Mouse (Mus musculus) liver, postnatal 0 days (tissue): Measurements from ENCODE around the gene Serpine3. TPM values are rescaled to one million over a fixed set of nuclear protein-coding genes. Genes with fewer than 3 reads are reported as not detected.

Experiments
- ATAC-seq: fragments of 200-750 bp; cut with Nextera tagmentation; 2 replicates; pipeline ENCODE4 v1.8.0; 2017; ENCODE audit warnings: mild to moderate bottlenecking, moderate library complexity
- DNase-seq: peaks from one replicate; pipeline ENCODE4 v3.0.0-alpha.2; 2016
- H3K27ac ChIP-seq: fragments of 300-500 bp; sonication (generic); 2 replicates; pipeline ENCODE4 v1.5.1; 2014; ENCODE audit warnings: antibody characterized with exemption, moderate library complexity, mild to moderate bottlenecking, low read depth
- H3K27me3 ChIP-seq: fragments of 300-500 bp; sonication (generic); 2 replicates; pipeline ENCODE4 v1.6.1; 2014; ENCODE audit warnings: low read length, control low read depth, mixed read lengths; ENCODE audit not compliant: insufficient read depth
- H3K36me3 ChIP-seq: fragments of 300-500 bp; sonication (generic); replicated peaks from 2 replicates; pipeline ENCODE4 v1.6.1; 2014; ENCODE audit warnings: mild to moderate bottlenecking, control low read depth, low read length, moderate library complexity, mixed read lengths; ENCODE audit not compliant: insufficient read depth
- H3K4me1 ChIP-seq: fragments of 300-500 bp; sonication (generic); 2 replicates; pipeline ENCODE4 v1.6.1; 2014; ENCODE audit warnings: antibody characterized with exemption, mild to moderate bottlenecking, control low read depth; ENCODE audit not compliant: insufficient read depth
- H3K4me2 ChIP-seq: fragments of 300-500 bp; sonication (generic); 2 replicates; pipeline ENCODE4 v1.6.1; 2014; ENCODE audit warnings: low read depth, mild to moderate bottlenecking, low read length, moderate library complexity, mixed read lengths
- H3K4me3 ChIP-seq: fragments of 300-500 bp; sonication (generic); 2 replicates; pipeline ENCODE4 v1.5.1; 2014; ENCODE audit warnings: low read depth, low read length
- H3K9ac ChIP-seq: fragments of 300-500 bp; sonication (generic); replicated peaks from 2 replicates; pipeline ENCODE4 v1.6.1; 2014; ENCODE audit warnings: mild to moderate bottlenecking, moderate library complexity
- H3K9me3 ChIP-seq: fragments of 300-500 bp; sonication (generic); 2 replicates; pipeline ENCODE4 v1.6.1; 2016; ENCODE audit warnings: mild to moderate bottlenecking, control low read depth, low read length, mixed read lengths
- CTCF ChIP-seq: sonication (generic); IDR thresholded peaks from 2 replicates; pipeline ENCODE4 v1.5.1; 2016; ENCODE audit warnings: antibody characterized with exemption, low read depth
- EP300 ChIP-seq: IDR thresholded peaks from 2 replicates; pipeline ENCODE4 v1.6.1; 2016; ENCODE audit warnings: antibody characterized with exemption, low read depth, mild to moderate bottlenecking
- WGBS: fragments of 180-500 bp; shearing (Covaris S2); extraction: QIAGEN DNeasy Blood & Tissue Kit; methylation state at CpG from one replicate; pipeline ENCODE4 v1.1.7; 2014; ENCODE audit not compliant: insufficient replicate concordance; 5-methylcytosine and 5-hydroxymethylcytosine counted together
- polyA plus RNA-seq: library from polyadenylated mRNA; unstranded; fragments of >200 nt; fragmentation: Nextera tagmentation; extraction: Ambion mirVana; gene quantifications from 2 replicates; pipeline ENCODE4 v1.2.1, GENCODE M21; 2015

The Serpine3 gene
- polyA plus RNA-seq, 1 experiment from 2014 or later, result not detected

DNA sequence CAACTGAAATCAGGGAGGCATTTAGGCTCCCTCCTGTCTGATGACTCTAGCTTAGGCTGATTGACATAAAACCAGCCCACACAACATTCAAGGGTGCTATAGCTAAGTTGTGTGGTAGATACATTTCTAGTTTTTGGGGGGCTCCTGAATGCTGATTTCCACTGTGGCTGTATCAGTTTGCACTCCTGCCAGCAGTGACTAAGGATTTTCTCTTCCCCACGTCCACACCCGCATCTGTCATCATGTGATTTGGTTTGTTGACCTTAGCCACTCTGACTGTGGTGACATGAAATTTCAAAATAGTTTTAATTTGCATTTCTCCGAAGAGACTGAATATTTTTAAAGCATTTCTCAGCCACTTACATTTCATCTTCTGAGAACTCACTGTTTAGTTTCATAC is 6.0 kb upstream of the Serpine3 start:
- no peak for TF ChIP-seq CTCF
- no peak for TF ChIP-seq EP300
- H3K36me3 ChIP-seq, result no peaks in the 10 kb centered on the region
- H3K9me3 ChIP-seq, result no peaks in the 10 kb centered on the region
- H3K4me1 ChIP-seq, result no peaks in the 10 kb centered on the region; the same call in 1 of the 2 replicates
- H3K27me3 ChIP-seq, result no peaks in the 10 kb centered on the region
- H3K27ac ChIP-seq, result no peak overlapping the region
- no peak overlapping the region for H3K4me2 ChIP-seq
- H3K4me3 ChIP-seq, result no peak overlapping the region
- no peak overlapping the region for H3K9ac ChIP-seq
- DNase-seq (no peak), ATAC-seq (no peak)
- WGBS, result 42% methylated on average over 3 of the region's 3 CpGs

DNA sequence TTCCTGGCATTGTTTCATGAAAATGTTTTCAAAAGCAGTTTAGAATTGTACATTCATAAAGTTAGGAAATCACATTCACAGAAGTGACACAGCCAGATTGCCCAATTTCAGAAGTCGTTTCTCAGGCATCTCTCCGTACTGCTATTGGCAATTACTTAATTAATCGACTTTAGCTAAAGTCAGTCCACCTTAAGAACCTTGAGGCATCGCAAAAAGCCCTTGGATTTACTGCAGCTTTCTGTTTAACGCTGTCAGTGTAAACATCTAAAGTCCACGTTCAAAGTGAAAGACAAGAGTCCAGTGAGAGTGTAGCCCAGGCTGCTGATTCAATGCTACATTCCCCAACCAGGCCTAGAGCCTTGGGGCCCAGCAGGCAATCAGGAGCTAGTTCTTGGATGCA is 1.1 kb upstream of the Serpine3 start:
- no peak overlapping the region for H3K4me2 ChIP-seq

DNA sequence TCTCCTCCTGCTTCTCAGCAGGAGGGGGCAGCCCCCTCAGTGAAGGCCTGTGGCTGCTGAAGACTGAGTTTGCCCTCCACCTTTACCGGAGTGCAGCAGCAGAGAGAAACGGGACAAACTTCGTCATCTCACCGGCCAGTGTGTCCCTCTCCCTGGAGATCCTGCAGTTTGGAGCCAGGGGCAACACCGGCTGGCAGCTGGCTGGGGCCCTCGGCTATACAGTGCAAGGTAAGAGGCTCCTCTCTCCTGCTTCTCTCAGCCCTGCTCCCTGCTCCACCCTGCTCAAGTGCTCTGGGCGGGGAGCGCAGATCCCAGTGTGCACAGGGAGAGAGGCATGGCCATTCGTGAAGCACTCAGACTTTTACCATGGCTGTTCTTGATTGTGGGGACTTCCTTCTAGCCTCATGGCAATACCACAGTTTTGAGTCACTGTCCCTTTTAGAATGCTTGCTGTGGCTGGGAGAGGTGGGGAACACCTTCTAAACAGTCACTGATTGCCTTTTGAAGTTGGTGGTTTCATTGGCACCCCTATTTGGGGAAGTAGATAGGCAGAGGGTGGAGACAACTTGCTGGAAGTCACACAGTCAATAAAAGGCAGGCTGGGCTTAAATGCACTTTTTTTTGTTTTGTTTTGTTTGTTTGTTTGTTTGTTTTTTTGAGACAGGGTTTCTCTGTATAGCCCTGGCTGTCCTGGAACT is 1.7 kb downstream of the Serpine3 start:
- ATAC-seq (no peak), DNase-seq (no peak)
- 65% methylated on average over 9 of the region's 9 CpGs for WGBS
- Histone ChIP-seq H3K4me2 (no peak overlapping the region), H3K4me1 (no peaks in the 10 kb centered on the region; the same call in 1 of the 2 replicates), H3K4me3 (no peak overlapping the region), H3K9me3 (no peaks in the 10 kb centered on the region), H3K27me3 (no peaks in the 10 kb centered on the region), H3K36me3 (no peaks in the 10 kb centered on the region), H3K27ac (no peak overlapping the region), H3K9ac (no peak overlapping the region)
- TF ChIP-seq EP300 (no peak), CTCF (no peak)

More for the DNA sequence above, 1.1 kb upstream of the Serpine3 start:
- no peak for ATAC-seq
- 52% methylated on average over 6 of the region's 6 CpGs for WGBS
- no peak for DNase-seq
- H3K36me3 ChIP-seq, result no peaks in the 10 kb centered on the region
- H3K4me1 ChIP-seq, result no peaks in the 10 kb centered on the region; the same call in 1 of the 2 replicates
- no peak overlapping the region for H3K27ac ChIP-seq
- H3K27me3 ChIP-seq, result no peaks in the 10 kb centered on the region
- H3K9me3 ChIP-seq, result no peaks in the 10 kb centered on the region
- no peak overlapping the region for H3K9ac ChIP-seq
- TF ChIP-seq CTCF (no peak), EP300 (no peak)
- H3K4me3 ChIP-seq, result no peak overlapping the region

DNA sequence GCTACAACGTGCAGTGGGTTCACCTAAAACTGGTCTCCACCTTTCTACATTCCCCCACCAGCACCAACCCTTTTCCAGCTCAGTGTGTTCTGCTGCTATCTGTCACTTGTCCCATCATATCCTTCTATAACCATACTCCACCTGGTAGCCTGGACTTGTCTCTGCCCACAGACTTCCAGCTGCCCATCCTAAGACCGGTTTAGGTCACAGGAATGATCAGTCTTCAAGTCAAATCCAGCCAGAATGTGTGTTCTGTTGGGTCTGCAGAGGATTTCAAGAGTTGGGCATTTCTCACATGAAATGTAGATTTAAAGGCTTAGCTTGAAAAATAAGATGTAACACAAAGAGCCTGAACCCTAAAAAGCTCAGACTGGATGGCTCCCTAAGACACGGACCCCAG is 10.2 kb downstream of the Serpine3 start:
- Histone ChIP-seq H3K27ac (no peak overlapping the region), H3K9me3 (no peaks in the 10 kb centered on the region), H3K4me1 (no peaks in the 10 kb centered on the region), H3K4me3 (no peak overlapping the region), H3K27me3 (no peaks in the 10 kb centered on the region), H3K36me3 (no peaks in the 10 kb centered on the region), H3K4me2 (no peak overlapping the region), H3K9ac (no peak overlapping the region)
- no peak for TF ChIP-seq EP300
- TF ChIP-seq CTCF, result no peak
- 77% methylated on average over 3 of the region's 3 CpGs for WGBS
- no peak for DNase-seq
- no peak for ATAC-seq

DNA sequence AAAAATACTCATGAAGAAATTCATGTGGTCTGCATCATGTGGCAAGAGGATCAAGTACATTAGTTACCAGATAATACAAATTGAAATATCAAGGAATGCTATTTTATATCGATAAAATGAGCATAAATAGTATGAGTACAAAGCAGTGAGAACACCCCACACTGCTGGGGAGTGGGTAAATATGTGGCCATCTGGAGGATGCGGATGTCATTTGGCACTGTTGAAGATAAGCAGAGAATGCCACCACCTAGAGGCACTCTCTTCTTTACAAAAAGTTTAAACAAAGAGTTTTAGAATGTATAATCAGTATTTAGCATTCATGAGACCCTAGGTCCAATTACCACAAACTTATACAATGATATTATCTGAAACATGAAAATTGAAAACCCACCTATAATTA is 54.7 kb downstream of the Serpine3 start:
- Histone ChIP-seq H3K36me3 (peaks cover 18% of the 10 kb centered on the region), H3K9ac (no peak overlapping the region), H3K4me1 (no peaks in the 10 kb centered on the region), H3K27me3 (no peaks in the 10 kb centered on the region), H3K9me3 (no peaks in the 10 kb centered on the region), H3K4me3 (no peak overlapping the region), H3K27ac (no peak overlapping the region), H3K4me2 (no peak overlapping the region)
- DNase-seq, result no peak
- no peak for ATAC-seq
- TF ChIP-seq CTCF (no peak), EP300 (no peak)
- 82% methylated on average over 2 of the region's 2 CpGs for WGBS

DNA sequence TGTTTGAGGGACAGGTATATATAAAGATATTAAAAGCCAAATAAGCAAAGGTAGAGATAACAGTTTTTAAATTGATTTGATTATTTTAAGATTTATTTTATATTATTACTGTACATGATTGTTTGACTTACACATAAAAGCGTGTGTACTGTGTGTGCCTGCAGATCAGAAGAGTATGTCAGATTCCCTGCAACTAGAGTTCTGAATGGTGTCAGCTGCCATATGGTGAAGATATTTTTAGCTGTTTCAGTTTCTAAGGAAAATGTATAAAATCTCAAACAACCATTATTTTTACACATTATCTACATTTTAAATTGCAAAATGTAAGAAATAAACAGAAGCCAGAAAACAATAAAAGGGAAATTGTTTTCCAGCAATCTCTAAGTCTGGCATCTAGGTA is 58.2 kb downstream of the Serpine3 start:
- H3K9me3 ChIP-seq, result no peaks in the 10 kb centered on the region
- H3K4me2 ChIP-seq, result no peak overlapping the region
- no peak overlapping the region for H3K9ac ChIP-seq
- WGBS, result 79% methylated on average over 1 of the region's 1 CpGs
- ATAC-seq (no peak), DNase-seq (no peak)
- H3K27ac ChIP-seq, result no peak overlapping the region
- no peaks in the 10 kb centered on the region for H3K4me1 ChIP-seq
- H3K27me3 ChIP-seq, result no peaks in the 10 kb centered on the region
- H3K4me3 ChIP-seq, result no peak overlapping the region
- TF ChIP-seq CTCF (no peak), EP300 (no peak)
- peaks cover 5% of the 10 kb centered on the region; the same call in 1 of the 2 replicates for H3K36me3 ChIP-seq

DNA sequence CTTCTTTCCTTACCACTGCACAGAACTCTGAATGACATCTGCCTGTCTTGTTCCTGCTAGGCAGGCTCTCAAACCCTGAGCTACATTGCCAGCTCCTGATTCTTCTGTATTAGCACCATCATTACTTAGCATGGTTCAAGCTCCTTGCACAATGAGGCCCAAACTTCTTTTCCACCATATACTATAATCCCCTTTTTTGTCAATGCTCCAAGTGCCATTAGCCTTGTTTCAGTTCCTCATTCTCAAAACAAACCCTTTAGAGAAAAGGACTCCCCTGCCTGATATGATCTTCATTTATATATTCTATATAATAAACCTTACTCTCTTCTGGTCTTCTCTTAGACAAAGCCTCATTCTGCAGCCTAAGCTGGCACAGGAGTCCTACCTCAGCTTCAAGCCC is 61.1 kb downstream of the Serpine3 start:
- no peaks in the 10 kb centered on the region for H3K4me1 ChIP-seq
- H3K36me3 ChIP-seq, result peaks cover 5% of the 10 kb centered on the region; the same call in 1 of the 2 replicates
- H3K9ac ChIP-seq, result no peak overlapping the region
- no peak overlapping the region for H3K27ac ChIP-seq
- no peak overlapping the region for H3K4me3 ChIP-seq
- no peak for TF ChIP-seq EP300
- no peak for TF ChIP-seq CTCF
- no peak overlapping the region for H3K4me2 ChIP-seq
- no peaks in the 10 kb centered on the region for H3K9me3 ChIP-seq
- ATAC-seq (no peak), DNase-seq (no peak)
- no peaks in the 10 kb centered on the region for H3K27me3 ChIP-seq
